Comparison of ENCODE assay signal across 8 mouse cellular contexts in genomic region chr2:30752471-30752870, GRCm38 (mm10). TPM values are rescaled to one million over a fixed set of nuclear protein-coding genes. Genes with fewer than 3 reads are reported as not detected.
DNase-seq lines count a peak whose midpoint lies in the region; TF ChIP-seq lines count a peak whose summit lies in the region.
"Had no signal": no experiment of that assay in that cellular context is flagged by ENCODE, and none has a peak within 500 bp of the region (broad histone marks: within the 10 kb centered on the region; RNA-seq: fewer than 3 reads in every experiment).

No protein-coding gene starts in this region.

- no peak overlapping the region for H3K4me3 ChIP-seq in gastrocnemius, adult 2 months

- DNase-seq in gastrocnemius, adult 2 months: no peak
- DNase-seq in gastrocnemius, postnatal 25 days: no peak
- DNase-seq in heart, adult 11 months: peak; percentile 90
- no peak for DNase-seq in heart, adult 9 months (ENCODE audit: low spot score in 2 of 2)
- DNase-seq: B cell, adult 2 months; cerebellum, adult 11 months; cerebellum, adult 11-12 months had no signal

- intact Hi-C loops in gastrocnemius, adult 2 months (cut with DNase I): no loop called here

- TF ChIP-seq CTCF in gastrocnemius, adult 2 months (IDR thresholded peaks at IDR 0.05): no peak

- peak overlapping the region; percentile 81 for H3K27ac ChIP-seq in gastrocnemius, adult 2 months

RNA-seq across cellular contexts. Expression of gene 1700001O22Rik, which starts 51.0 kb away (rescaled TPM):
- total RNA-seq in gastrocnemius, adult 2 months (2021): 10 to 100 TPM in 1 of 2 experiments, under 1 TPM in 1; 0.33 to 22.0 TPM
- total RNA-seq in gastrocnemius, postnatal 25 days (2021): 1 to 10 TPM in 1 of 2 experiments, under 1 TPM in 1; 0.72 to 1.5 TPM
- total RNA-seq: CH12.LX had no signal

RNA-seq across cellular contexts. Expression of gene Ntmt1, which starts 55.2 kb away (rescaled TPM):
- 10 to 100 TPM; 14.3 to 15.6 TPM for total RNA-seq in gastrocnemius, adult 2 months (2021)
- total RNA-seq in gastrocnemius, postnatal 25 days (2021): 10 to 100 TPM; 15.6 to 16.2 TPM
